Mouse (Mus musculus): ENCODE data around the gene Nmd3.
A peak's percentile ranks its signal among the peaks of the same experiment; 100 is the strongest.

Gene Nmd3

DNA sequence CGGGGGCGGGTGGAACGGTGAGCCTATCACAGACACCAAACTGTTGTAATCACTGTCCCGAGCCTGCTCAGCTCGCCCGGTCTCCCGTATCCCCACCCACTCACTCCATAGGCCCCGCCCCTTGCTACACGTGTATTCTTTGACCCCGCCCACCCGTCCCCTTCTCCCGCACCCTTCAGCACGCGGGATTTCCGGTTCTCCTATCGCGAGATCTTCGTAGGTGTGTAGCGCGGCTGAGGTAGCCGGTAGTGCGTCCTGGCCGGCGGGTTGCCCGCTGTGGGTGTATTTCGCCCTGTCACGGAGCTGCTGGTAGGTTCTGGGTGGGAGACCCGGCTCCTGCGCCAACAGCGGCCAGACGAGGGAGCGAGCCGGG is at the start of gene Nmd3:
Nmd3 (plus strand) TSS at position 172 of the 373 bp plus-strand sequence.
- peak; percentile 88 for DNase-seq

DNA sequence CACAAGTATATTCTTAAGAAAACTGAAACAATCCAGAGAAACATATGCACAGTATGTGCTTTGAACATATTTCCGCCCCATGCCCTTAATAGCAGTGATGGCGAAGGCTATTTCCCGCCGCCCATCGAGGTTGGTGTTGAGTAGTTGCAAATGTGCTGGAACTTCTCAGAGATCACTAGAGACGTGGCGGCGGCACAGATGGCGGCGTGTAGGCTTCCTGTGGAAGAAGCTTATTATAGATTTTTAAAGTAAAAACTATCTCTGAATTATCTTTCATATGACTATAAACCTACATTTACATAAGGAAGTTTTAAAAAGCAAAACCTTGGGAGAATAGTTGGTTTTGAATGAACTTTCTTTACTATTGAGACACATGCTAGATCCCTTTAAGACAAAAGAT is 48.4 kb upstream of the Nmd3 start:
- DNase-seq: no peak

DNA sequence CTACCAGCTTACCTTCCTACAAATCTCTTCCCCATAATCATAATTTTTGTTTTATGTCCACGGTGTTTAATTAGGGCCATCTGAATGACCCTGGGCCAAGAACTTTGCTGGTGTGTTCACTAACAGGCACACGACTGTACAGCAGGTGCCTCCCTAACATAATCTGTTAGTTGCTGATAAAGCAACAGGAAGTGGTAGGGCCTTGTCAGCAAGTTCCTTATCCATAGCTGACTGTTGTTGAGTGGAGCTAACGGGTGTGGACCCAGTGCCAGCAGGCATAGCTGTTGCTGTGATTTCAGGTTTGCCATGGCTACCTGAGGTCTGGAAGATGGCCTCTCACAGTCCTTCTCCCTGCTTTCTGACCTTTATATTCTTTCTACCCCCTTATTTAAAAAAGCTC is 47.6 kb upstream of the Nmd3 start:
- no peak for DNase-seq

DNA sequence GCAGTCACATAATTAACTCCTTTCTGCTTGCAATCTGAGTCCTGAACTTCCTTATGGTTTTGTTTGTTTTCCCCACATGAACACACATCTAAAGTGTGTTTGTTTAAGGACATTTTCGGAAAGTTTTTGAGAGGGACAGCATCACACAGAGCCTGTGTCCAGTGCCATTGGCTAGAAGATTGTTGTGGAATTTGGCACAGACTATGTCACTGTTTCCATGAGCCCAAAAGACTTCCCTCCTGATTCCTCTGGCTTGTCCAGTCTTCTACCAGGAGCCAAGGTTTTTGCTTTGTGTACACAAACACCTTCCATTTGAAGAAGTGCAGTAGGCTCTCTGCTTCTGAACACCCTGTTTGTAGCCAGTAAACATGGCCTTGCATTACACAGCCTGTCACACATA is 32.0 kb upstream of the Nmd3 start:
- DNase-seq: no peak

DNA sequence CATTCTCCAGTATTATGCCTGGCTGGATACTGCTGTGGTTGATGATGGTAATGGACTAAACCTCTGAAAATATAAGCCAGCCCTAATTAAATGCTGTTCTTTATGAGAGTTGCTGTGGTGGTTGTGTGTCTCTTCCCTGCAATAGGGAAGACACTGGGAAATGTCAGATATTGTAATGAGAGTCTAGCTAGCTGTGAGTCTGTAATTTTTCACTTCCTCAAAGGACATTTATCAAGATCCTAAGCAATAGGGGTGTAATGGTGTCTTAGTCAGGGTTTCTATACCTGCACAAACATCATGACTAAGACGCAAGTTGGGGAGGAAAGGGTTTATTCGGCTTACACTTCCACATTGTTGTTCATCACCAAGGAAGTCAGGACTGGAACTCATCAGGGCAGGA is 30.8 kb upstream of the Nmd3 start:
- no peak for DNase-seq

DNA sequence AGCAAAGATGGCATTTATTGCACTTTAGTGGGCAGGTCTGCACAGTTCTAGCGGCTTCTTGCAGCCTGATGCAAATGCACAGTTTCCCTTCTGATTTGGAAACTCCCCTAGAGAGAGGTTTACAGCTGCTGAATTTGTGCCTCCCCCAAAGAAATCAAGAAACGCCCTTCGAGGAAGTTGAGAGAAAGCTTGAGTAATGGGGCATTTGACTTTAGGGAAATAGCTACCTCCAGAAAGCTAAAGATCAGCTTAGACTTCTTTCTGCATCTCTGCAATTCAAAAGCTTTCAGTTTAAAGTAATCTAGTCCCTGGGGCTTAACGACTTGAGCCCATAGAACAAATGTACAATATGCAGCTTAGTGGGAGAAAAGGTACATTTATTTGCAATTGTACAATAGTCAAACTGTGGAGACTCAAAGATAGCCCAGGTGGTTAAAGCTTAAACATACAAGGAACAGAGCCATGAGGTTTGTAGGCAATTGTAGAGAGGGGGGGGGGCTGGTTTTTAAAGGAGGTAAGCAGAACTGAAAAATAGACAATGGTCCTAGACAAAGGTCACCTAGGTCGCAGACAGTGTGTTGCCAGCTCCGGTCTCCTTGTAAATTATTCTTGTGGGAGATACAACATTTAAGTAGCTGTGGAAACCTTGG is 21.8 kb upstream of the Nmd3 start:
- DNase-seq: no peak

DNA sequence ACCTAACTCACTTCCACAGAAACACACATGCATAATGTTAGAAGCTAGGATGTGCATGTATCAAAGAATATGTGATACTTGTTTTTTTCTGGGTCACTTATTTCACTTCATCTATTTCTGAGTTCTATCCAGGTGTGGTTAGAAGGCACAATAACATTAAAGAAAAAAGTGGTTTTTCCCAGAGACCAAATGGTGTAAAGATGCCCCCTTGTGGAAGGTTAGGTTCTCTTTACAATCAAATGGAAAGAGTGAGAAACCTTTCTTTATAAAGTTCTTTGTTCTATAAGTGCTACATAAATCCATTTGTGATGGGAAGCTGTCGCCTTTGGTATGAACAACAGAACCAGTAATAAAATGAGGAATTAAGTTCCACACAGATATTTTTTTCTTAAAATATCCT is 19.9 kb upstream of the Nmd3 start:
- no peak for DNase-seq

DNA sequence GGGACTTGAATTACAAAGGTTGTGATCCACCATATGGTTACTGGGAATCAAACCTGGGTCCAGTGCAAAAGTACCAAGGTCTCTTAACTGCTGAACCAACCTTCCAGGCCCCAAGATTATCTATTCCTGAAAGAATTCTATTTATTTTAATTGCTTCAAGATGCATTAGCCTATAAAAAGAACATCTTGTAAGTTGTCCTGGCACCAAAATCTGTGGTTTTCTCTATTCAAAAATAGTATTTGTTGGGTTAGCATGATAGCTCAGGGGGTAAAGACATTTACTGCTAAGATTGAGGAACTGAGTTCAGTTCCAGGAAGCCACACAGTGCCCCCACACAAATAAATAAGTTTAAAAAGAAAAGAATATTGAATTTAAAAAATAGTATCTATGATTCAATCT is 19.4 kb upstream of the Nmd3 start:
- DNase-seq: no peak

DNA sequence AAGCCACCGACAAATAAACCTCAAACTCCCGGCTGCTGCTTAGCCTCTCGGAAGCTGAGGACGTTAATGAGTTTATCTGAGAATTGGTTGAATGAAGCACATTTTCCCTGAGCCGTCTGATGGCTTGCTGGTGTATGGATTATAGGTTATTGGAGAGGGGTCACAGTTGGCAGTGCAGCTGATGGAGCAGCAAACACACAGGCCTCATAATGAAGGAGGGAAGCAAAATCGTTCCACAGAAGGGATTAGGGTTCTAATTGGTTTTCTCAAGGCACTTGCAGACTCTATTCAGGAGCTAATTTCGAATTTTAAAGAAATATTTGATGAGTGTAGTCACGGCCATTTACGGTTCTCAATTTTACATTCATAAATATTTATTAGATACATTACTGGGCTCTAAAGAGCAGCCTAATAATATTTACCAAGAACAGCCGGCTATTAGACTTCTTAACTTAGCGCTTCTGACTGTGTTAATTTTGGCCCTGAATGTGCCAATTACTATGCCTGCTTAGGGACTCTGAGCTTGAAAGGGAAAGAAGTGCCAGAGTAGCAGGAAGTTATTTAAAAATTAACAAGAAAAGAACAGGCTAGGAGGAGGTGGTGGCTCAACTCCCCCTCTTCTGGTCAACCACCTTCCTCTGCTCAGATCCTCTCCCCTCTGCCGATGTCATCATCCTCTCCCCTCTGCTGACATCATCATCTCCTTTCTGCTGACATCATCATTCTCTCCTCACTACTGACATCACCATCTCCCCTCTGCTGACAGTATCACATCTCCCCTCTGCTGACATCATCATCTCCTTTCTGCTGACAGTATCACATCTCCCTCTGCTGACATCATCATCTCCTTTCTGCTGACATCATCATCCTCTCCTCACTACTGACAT is 12.5 kb upstream of the Nmd3 start:
- no peak for DNase-seq

DNA sequence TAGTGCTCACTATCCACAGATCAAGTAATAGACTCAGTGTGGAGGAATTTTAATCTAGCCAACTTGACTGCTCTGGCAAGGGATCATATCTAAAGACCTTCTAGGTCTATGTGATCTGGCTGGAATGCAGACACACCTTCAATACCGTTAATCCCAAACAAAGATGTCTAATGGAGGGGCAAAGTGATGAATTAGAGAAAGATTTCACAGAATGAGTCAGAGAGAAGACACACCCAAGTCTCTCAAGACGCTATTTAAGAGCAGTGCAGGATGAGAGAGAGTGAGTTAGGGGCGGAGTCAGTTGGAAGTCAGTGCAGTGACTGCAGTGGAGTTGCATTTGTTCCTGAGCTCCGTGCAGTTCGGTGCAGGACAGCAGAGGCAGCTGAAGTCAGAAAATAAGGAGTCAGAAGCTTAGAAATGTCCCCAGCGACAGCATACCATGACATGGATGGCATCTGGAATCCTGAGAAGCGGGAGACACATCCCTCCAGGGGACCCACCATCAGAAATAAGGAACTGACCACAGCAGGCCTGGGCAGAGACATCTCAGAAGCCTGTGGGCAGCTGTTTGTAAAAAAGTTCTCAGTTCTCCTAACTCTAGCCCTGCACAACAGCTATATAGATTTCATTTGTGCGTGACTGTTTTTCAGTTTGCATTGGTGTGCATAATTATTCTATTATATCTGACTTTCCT is 9.7 kb upstream of the Nmd3 start:
- no peak for DNase-seq

DNA sequence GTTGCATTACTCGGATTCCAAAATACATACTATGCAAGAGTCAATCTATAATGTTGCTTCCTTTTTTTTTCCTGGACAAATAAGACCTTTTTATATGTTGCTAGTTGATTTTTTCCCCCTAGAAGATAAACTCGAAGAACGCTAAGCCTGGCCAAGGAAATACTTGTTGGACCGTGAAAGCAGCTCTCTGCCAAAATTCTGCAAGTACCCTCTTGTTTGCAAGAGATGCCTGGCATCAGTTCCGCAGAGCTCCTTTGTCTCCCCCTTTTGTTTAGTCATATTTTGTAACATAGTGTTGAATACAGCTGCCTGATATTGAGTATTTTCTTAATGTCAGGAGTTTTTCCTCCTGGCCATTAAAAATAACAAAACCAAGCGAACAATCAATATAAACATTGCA is 4.3 kb upstream of the Nmd3 start:
- no peak for DNase-seq

DNA sequence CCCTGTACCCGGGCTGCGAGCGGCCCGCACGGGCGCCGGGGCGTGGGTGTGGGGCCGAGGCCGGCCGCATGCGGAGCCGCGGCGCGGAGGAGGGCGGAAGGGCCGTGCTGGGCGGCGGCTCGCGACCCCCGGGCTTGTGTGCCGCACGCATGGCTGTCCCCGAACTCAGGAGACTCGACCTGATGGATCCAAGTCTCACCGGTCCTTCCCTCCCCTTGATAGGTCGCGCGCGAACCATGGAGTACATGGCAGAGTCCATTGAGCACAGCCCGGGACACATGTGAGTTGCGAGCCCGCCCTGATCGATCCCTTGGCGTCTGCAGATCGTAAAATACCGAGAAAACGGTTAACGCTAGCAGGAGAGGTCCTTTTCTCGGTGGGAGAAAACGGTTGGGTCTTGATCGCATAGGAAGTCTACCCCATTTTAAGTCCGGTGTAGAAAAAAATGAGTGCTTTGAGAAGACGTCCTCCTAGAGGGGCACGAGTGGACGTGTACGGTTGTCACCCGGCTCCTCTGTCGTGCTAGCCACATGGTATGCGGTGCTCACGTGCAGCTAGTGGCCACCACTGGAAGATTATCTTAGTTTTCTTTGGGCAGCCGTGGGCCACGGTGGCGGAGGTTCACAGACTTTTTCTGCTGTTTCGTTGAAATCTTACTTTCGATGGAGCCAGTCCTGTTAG is 542 bp downstream of the Nmd3 start:
- DNase-seq: peak; percentile 23

DNA sequence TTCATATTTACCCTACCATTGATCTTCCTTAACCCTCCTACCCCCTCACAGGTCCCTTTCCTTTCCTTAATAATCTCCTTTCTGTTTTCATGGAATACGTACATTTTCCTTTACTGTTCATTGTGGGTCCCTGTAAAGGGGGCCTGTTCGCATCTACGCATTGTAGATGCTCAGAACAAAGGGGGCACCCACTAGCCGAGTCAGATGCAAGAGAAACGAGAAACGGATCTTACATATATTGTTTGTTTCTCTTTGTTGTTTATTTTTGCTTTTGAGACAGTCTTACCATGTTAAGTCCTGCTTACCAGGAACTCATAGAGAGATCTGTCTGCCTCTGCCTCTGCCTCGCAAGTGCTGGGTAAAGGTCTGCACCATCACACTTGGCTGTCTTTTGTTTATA is 1.4 kb downstream of the Nmd3 start:
- no peak for DNase-seq

DNA sequence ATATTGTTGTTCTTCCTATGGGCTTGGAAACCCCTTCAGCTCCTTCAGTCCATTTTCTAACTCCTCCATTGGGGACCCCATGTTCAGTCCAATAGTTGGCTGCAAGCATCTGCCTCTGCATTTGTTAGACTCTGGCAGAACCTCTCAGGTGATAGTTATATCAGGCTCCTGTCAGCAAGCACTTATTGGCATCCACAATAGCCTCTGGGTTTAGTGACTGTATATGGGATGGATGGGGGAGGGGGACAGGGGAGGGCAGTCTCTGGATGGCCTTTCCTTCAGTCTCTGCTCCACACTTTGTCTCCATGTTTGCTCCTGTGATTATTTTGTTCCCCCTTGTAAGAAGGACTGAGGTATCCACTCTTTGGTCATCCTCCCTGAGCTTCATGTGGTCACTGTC is 9.1 kb downstream of the Nmd3 start:
- DNase-seq: no peak

DNA sequence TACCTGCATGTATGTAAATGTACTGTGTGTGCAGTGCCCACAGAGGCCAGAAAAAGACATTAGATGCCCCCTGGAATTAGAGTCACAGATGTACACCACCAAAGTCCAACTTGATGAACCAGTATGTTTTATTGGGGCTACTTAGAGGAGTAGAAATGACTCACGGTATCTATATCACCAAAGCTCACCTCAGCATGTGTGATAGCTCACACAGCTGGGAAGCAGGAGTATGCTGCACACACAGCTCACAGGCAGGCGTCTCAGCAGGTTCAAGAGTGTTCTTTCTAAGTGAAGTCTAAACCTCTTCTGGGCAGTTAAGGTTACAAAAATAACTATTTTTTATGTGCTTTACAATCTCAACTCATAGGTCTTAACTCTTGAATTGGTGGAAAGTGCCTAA is 12.2 kb downstream of the Nmd3 start:
- no peak for DNase-seq

DNA sequence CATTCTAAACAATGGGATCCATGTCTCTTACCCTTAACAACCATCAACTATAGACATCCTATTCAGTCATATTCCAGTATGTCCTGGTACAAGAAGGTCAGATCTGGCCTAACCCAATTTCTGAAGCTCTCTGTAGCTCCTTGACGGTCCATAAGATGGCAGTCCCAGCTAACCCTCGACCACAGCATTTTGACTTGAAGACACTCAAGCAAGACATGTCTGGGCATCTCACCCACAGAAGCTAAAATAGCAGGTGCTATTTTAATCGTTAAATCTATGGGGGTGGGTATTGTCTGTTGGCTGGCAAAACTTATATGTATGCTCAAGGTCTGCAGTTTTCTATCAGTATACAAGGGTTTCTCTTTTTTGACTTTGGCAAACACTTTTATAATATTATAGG is 33.4 kb downstream of the Nmd3 start:
- DNase-seq: no peak

DNA sequence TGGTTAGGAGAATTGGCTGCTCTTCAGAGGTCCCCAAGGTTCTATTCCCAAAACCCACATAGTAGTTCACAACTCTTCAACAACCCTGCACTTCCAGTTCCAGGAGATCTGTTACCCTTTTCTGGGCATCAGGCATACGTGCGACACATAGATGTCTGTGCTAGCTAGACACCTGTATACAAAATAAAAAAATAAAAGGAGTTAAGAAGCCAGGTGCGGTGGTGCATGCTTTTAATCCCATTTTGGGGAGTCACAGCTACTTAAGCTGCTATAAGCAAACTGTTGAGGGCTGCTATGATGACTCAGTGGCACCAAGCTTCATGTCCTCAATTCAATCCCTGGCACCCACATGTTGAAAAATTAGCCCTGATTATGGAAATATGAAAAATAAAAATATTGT is 34.2 kb downstream of the Nmd3 start:
- no peak for DNase-seq

DNA sequence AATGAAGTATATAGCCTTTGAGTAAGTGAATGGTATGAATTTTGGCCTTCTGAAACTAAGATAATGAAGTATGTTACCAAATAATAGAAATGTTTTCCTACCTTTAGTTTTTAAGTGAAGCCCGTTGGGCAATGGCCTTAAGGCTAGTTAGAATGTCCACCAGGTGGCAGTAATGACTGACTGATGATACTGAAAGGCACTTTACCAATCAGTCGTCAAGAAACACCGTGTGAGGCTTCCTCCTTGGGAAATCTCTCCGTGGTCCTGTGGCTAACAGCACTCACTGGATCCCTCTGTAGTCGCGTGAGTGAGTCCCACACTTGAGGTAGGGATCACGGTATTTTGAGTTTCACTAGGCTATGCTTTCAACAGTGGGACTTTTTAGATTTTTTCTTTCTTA is 34.7 kb downstream of the Nmd3 start:
- peak; percentile 52 for DNase-seq

DNA sequence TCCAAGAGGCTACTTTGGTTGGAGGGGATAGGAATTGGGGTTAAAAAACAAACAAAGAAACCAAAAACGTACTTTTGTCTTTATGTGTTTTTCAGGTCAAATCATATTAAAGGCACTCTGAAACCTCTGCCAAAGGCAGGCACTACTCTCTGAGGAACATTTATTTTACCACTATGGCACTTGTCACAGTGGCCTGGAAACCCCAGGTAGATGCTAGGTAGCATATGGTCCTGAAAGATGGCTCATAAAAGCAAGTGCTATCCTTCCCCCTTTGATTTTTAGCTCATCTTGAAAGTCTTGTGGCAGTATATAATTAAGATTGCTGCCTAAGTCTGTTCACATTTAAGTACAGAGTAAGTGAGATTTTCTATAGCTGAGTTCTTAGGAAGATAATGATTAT is 35.7 kb downstream of the Nmd3 start:
- no peak for DNase-seq

DNA sequence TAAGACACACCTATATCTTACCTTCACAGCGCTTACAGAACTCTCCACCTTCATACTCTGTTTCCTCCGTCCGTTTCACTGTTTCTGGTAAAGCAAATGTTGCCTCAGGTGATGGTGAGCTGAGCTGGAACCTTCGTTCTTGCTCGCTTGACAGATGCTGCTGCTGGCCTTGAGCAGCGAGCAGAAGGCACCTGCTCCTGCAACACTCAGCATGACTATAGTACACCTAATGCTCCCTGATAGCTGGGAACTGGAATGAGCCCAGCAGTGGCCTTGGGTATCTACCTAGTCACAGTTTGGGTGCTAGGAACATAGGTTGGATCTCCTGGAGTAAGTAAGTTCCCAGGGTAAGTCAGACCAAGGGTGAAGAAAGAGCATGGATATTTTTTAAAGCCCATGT is 38.3 kb downstream of the Nmd3 start:
- no peak for DNase-seq

DNA sequence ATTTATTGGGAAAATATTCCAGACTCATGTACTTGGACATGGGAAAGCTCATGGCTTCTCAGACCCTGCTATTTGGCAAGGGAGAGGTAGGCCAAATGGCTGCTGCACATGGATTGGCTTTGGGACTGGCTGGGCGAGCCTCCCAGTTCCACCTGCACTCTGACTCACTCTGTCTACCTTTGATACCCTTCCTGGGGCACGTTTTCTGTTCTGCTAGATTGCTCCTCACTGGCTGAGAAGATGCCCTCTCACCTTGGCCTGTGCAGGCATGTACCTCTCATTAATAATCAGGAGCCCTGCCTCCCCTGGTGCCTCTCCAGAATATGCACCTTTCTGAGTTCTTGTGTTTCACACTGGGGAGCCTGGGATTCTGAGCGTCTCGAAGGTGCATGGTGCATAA is 39.4 kb downstream of the Nmd3 start:
- DNase-seq: no peak

DNA sequence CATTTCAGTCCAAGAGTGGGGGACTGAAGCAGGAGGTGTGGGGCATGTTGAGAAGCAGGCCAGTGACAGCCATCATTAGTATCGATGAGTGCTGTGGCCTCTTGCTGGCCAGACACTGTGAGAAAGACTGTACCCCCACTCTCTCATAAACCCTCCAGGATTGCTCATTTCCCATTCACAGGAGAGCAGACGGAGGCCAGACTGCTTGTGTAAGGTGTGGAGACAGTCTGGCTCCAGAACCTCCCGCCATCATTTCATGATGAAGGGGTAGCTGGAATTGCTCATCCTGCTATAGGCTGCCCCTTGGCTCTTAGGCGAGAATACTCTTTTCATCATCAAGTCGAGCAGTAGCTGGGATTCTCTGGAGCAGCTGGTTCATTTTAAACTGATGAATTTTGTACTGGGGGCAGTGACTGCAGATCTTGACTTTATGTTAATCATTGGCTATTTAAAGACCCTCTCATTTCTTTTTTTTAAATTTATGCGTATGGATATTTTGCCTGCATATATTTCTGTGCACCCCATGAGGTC is 41.1 kb downstream of the Nmd3 start:
- no peak for DNase-seq
